Mouse (Mus musculus): Measurements from ENCODE around the gene Supt7l. TPM values are rescaled to one million over a fixed set of nuclear protein-coding genes. Genes with fewer than 3 reads are reported as not detected.

The Supt7l gene
- polyA plus RNA-seq, 1 experiment from 2014 or later, result 5.2 TPM

DNA sequence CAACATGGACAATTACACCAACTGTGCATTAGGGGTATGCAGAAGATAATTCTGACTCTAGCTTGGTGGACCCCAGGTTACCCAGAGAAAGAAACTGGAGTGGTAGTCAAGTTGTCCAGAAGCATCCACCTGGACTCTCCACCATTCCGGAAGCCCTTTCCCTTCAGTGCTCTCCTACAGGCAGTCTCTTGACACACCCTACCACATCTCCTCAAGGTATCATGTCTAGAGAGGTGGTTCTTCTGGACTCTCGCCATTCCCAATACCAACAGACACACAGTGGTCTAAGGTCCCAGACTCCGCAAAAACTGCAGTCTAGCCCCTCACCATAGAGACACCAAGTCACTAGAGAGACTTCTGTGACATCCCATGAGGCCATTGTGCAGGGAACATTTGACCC lies 42.2 kb downstream of the Supt7l start, which contains the start of gene 4930548H24Rik:
Gene 4930548H24Rik (plus strand): TSS at position 301 of the 400 bp plus-strand sequence.
- no peak for TF ChIP-seq EP300 (IDR thresholded peaks at IDR 0.05; ENCODE audit: low read depth)
- no peak for TF ChIP-seq CTCF (IDR thresholded peaks at IDR 0.05; ENCODE audit: low read depth)
- ATAC-seq, result no peak
- DNase-seq, result no peak
- Histone ChIP-seq H3K27ac (ENCODE audit: low read depth) (no peak within 1 kb of the TSS), H3K9me3 (ENCODE audit: low read length) (no peaks in the 10 kb centered on the region), H3K9ac (replicated peaks) (no peak within 1 kb of the TSS), H3K4me2 (ENCODE audit: low read depth, low read length) (no peak within 1 kb of the TSS), H3K36me3 (replicated peaks; ENCODE audit: insufficient read depth, low read length) (peaks cover 12% of the 10 kb centered on the region; the same call in 1 of the 2 replicates), H3K27me3 (ENCODE audit: insufficient read depth, low read length) (no peaks in the 10 kb centered on the region), H3K4me1 (ENCODE audit: insufficient read depth) (no peaks in the 10 kb centered on the region), H3K4me3 (ENCODE audit: low read depth, low read length) (no peak within 1 kb of the TSS)
- 83% methylated on average over 3 of the region's 3 CpGs for WGBS (ENCODE audit: insufficient replicate concordance)

DNA sequence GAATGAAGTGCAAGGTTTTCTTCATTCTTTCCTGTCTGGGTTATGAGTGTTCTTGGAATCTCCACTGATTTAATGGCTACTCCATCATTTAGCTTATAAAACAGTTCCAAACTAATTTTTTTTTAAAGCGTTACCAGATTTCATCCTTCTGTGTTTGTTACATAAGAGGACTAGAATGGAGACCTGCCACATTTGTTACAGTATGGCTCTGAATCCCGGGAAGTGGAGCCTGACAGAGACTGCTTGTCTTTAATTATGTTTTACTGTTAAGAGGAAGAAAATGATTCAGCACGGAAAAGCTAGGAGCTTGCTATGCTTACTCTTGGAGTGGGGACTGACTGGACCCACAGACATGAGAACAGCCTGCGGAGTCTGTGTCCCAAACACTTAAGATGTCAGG lies 47.1 kb downstream of the Supt7l start:
- Histone ChIP-seq H3K36me3 (replicated peaks; ENCODE audit: insufficient read depth, low read length) (peaks cover 47% of the 10 kb centered on the region), H3K4me1 (ENCODE audit: insufficient read depth) (no peaks in the 10 kb centered on the region), H3K4me3 (ENCODE audit: low read depth, low read length) (no peak overlapping the region), H3K9ac (replicated peaks) (no peak overlapping the region), H3K9me3 (ENCODE audit: low read length) (no peaks in the 10 kb centered on the region), H3K27me3 (ENCODE audit: insufficient read depth, low read length) (no peaks in the 10 kb centered on the region), H3K4me2 (ENCODE audit: low read depth, low read length) (no peak overlapping the region), H3K27ac (ENCODE audit: low read depth) (no peak overlapping the region)
- no peak for TF ChIP-seq CTCF (IDR thresholded peaks at IDR 0.05; ENCODE audit: low read depth)
- TF ChIP-seq EP300 (IDR thresholded peaks at IDR 0.05; ENCODE audit: low read depth), result no peak
- ATAC-seq, result no peak
- WGBS (ENCODE audit: insufficient replicate concordance), result 90% methylated on average over 4 of the region's 4 CpGs
- DNase-seq, result no peak

DNA sequence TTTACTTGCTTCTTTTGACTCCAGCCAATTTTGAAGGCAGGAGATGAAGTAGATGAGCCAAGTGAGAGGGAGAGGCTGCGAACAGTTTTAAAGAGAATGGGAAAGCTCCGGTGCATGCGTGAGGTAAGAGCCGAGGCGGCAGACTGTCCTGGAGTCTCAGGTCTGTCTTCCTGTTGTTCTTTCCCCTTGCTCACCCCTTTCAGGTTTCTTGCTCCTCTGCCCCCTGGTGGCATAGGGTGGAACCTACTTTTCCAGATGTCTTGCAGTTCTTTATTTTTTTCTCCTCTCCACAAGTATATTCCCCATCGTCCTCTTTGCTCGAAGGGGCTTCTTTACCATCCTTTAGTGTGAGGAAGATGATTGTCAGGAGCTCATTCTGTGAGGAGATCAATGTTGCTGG lies 57.3 kb downstream of the Supt7l start:
- H3K27ac ChIP-seq (ENCODE audit: low read depth), result no peak overlapping the region
- DNase-seq (peak; percentile 67), ATAC-seq (no peak)
- 62% methylated on average over 7 of the region's 7 CpGs for WGBS (ENCODE audit: insufficient replicate concordance)
- no peak overlapping the region for H3K9ac ChIP-seq (replicated peaks)
- no peak overlapping the region for H3K4me3 ChIP-seq (ENCODE audit: low read depth, low read length)
- peaks cover 47% of the 10 kb centered on the region for H3K36me3 ChIP-seq (replicated peaks; ENCODE audit: insufficient read depth, low read length)
- H3K4me1 ChIP-seq (ENCODE audit: insufficient read depth), result no peaks in the 10 kb centered on the region; the same call in 1 of the 2 replicates
- H3K4me2 ChIP-seq (ENCODE audit: low read depth, low read length), result no peak overlapping the region
- TF ChIP-seq EP300 (IDR thresholded peaks at IDR 0.05; ENCODE audit: low read depth) (no peak), CTCF (IDR thresholded peaks at IDR 0.05; ENCODE audit: low read depth) (peak; percentile 70)
- H3K27me3 ChIP-seq (ENCODE audit: insufficient read depth, low read length), result no peaks in the 10 kb centered on the region
- H3K9me3 ChIP-seq (ENCODE audit: low read length), result no peaks in the 10 kb centered on the region

DNA sequence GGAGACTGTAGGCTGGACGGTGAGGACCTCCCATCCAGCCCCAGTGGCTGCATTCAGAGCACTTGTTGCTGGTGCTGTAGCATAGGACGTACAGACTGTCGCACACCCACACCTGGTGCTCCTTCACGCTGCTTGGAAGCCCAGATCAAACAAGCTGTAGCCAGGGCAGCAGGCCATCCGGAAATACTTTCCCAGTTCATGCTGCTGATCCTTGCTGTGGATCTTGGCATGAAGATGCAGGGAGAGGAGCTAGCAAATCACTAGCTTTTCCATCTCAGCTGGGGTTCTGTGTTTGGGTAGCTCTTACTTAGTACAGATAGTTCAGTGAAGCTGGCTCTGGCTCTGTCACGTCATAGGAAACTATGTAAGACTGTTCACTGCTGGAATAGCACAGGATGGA lies 57.9 kb downstream of the Supt7l start:
- no peak overlapping the region for H3K9ac ChIP-seq (replicated peaks)
- no peak overlapping the region for H3K27ac ChIP-seq (ENCODE audit: low read depth)
- ATAC-seq (no peak), DNase-seq (no peak)
- no peak overlapping the region for H3K4me2 ChIP-seq (ENCODE audit: low read depth, low read length)
- peaks cover 47% of the 10 kb centered on the region for H3K36me3 ChIP-seq (replicated peaks; ENCODE audit: insufficient read depth, low read length)
- no peaks in the 10 kb centered on the region for H3K27me3 ChIP-seq (ENCODE audit: insufficient read depth, low read length)
- H3K4me1 ChIP-seq (ENCODE audit: insufficient read depth), result no peaks in the 10 kb centered on the region; the same call in 1 of the 2 replicates
- 87% methylated on average over 6 of the region's 6 CpGs for WGBS (ENCODE audit: insufficient replicate concordance)
- TF ChIP-seq EP300 (IDR thresholded peaks at IDR 0.05; ENCODE audit: low read depth), result no peak
- TF ChIP-seq CTCF (IDR thresholded peaks at IDR 0.05; ENCODE audit: low read depth), result no peak
- no peaks in the 10 kb centered on the region for H3K9me3 ChIP-seq (ENCODE audit: low read length)
- H3K4me3 ChIP-seq (ENCODE audit: low read depth, low read length), result no peak overlapping the region

DNA sequence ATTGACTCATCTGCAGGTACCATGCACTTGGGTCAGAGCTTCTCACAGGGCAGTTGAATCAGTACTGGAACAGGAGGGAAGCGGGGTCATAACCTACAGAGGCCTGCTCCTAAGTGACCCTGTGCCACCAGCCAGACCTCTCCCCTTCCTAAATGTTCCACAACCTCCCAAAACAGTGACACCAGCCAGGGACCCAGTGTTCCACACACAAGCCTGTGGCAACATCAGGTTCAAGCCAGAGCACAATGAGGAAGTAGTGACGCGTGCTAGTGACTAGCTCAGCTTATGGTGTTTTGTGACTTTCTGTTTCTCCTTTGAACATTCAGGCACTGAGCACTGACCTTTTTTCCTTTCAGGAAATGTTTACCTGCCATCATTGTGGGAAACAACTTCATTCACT lies 59.8 kb downstream of the Supt7l start:
- TF ChIP-seq CTCF (IDR thresholded peaks at IDR 0.05; ENCODE audit: low read depth), result no peak
- no peak; the same call in 1 of the 2 replicates for TF ChIP-seq EP300 (IDR thresholded peaks at IDR 0.05; ENCODE audit: low read depth)
- peaks cover 36% of the 10 kb centered on the region for H3K36me3 ChIP-seq (replicated peaks; ENCODE audit: insufficient read depth, low read length)
- WGBS (ENCODE audit: insufficient replicate concordance), result 66% methylated on average over 3 of the region's 3 CpGs
- no peaks in the 10 kb centered on the region for H3K9me3 ChIP-seq (ENCODE audit: low read length)
- no peak overlapping the region for H3K4me2 ChIP-seq (ENCODE audit: low read depth, low read length)
- H3K4me3 ChIP-seq (ENCODE audit: low read depth, low read length), result no peak overlapping the region
- peak overlapping the region; percentile 48; the same call in 1 of the 2 replicates for H3K27ac ChIP-seq (ENCODE audit: low read depth)
- H3K4me1 ChIP-seq (ENCODE audit: insufficient read depth), result no peaks in the 10 kb centered on the region; the same call in 1 of the 2 replicates
- no peak overlapping the region for H3K9ac ChIP-seq (replicated peaks)
- DNase-seq, result peak; percentile 25
- H3K27me3 ChIP-seq (ENCODE audit: insufficient read depth, low read length), result no peaks in the 10 kb centered on the region
- peak; percentile 69 for ATAC-seq

Other genes with a start within 250 kb of the Supt7l start
- 2.3 and 2.7 TPM in 2 replicates for gene Ift172, start 236.7 kb downstream of the Supt7l start, polyA plus RNA-seq (2015; fragmentation: Nextera tagmentation; extraction: Ambion mirVana)
- gene Fndc4, start 231.7 kb downstream of the Supt7l start, polyA plus RNA-seq (2015; fragmentation: Nextera tagmentation; extraction: Ambion mirVana), result 4.4 and 5.4 TPM in 2 replicates
- gene Gckr, start 230.4 kb downstream of the Supt7l start, polyA plus RNA-seq (2015; fragmentation: Nextera tagmentation; extraction: Ambion mirVana), result 53.7 and 63.1 TPM in 2 replicates
- gene Zfp512, start 75.4 kb downstream of the Supt7l start, polyA plus RNA-seq (2015; fragmentation: Nextera tagmentation; extraction: Ambion mirVana), result 6.3 and 7.6 TPM in 2 replicates
- gene 4930548H24Rik, start 42.1 kb downstream of the Supt7l start, polyA plus RNA-seq (2015; fragmentation: Nextera tagmentation; extraction: Ambion mirVana), result not detected in 2 replicates
- 10.9 TPM in 2 replicates for gene Gpn1, start 33.1 kb downstream of the Supt7l start, polyA plus RNA-seq (2015; fragmentation: Nextera tagmentation; extraction: Ambion mirVana)
- gene Slc4a1ap, start 812 bp downstream of the Supt7l start, polyA plus RNA-seq (2015; fragmentation: Nextera tagmentation; extraction: Ambion mirVana), result 8.2 and 8.7 TPM in 2 replicates
- 165 and 167 TPM in 2 replicates for gene Mrpl33, start 69.1 kb upstream of the Supt7l start, polyA plus RNA-seq (2015; fragmentation: Nextera tagmentation; extraction: Ambion mirVana)
- 23.4 and 24.1 TPM in 2 replicates for gene Rbks, start 169.8 kb upstream of the Supt7l start, polyA plus RNA-seq (2015; fragmentation: Nextera tagmentation; extraction: Ambion mirVana)
- gene Babam2, start 169.9 kb upstream of the Supt7l start, polyA plus RNA-seq (2015; fragmentation: Nextera tagmentation; extraction: Ambion mirVana), result 22.1 and 25.2 TPM in 2 replicates

Data from liver, postnatal 0 days (tissue).